In the genomic region with DNA sequence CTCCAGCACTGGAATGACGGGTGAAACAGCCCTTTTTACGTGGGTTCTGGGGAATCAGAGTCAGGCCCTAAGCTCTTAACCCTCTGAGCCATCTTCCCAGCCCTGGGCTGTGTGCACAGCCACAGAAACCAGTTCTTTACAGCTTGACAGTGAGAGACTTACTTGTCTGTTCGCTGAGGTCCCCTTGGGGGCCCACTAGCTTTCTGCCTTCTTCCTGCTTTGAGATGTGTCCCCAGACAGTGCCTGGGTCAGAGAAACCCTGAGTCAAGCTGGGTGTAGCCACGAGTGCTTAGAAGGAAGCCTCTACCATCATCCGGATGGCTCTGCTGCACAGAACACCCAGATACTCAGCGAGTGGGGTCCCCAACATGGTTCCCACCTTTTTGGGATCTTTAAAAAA, we compare ENCODE assay signal across 12 mouse cellular contexts. TPM values are rescaled to one million over a fixed set of nuclear protein-coding genes. Genes with fewer than 3 reads are reported as not detected.
DNase-seq lines count a peak whose midpoint lies in the region; ATAC-seq and TF ChIP-seq lines count a peak whose summit lies in the region.
"Had no signal": no experiment of that assay in that cellular context is flagged by ENCODE, and none has a peak within 500 bp of the region (broad histone marks: within the 10 kb centered on the region; RNA-seq: fewer than 3 reads in every experiment).

No protein-coding gene starts in this region.

- no peak overlapping the region for H3K4me3 ChIP-seq in hindbrain, embryonic 14.5 days (replicated peaks; ENCODE audit: low read length)
- H3K4me3 ChIP-seq in hindbrain, embryonic 16.5 days (ENCODE audit: low read length): no peak overlapping the region
- H3K4me3 ChIP-seq in thymus, adult 2 months (ENCODE audit: control insufficient read depth, insufficient read depth, low read length): no peak overlapping the region
- no peak overlapping the region for H3K4me3 ChIP-seq in intestine, postnatal 0 days (ENCODE audit: low read depth, low read length)
- H3K4me3 ChIP-seq: midbrain, embryonic 12.5 days had no signal

- H3K9me3 ChIP-seq in hindbrain, embryonic 14.5 days (ENCODE audit: control insufficient read depth, low read length): no peaks in the 10 kb centered on the region
- H3K9me3 ChIP-seq in hindbrain, embryonic 16.5 days (ENCODE audit: control insufficient read depth, low read length): no peaks in the 10 kb centered on the region
- no peaks in the 10 kb centered on the region for H3K9me3 ChIP-seq in intestine, postnatal 0 days (ENCODE audit: control insufficient read depth)
- H3K9me3 ChIP-seq: midbrain, embryonic 12.5 days had no signal

- no peak overlapping the region for H3K4me2 ChIP-seq in hindbrain, embryonic 14.5 days (replicated peaks)
- no peak overlapping the region for H3K4me2 ChIP-seq in hindbrain, embryonic 16.5 days (ENCODE audit: low read length)
- no peak overlapping the region; the same call in 1 of the 2 replicates for H3K4me2 ChIP-seq in intestine, postnatal 0 days (replicated peaks; ENCODE audit: low read depth)
- H3K4me2 ChIP-seq: midbrain, embryonic 12.5 days had no signal

- H3K4me1 ChIP-seq in hindbrain, embryonic 14.5 days (replicated peaks; ENCODE audit: control insufficient read depth, insufficient read depth, low read length): peaks cover 98% of the 10 kb centered on the region
- H3K4me1 ChIP-seq in hindbrain, embryonic 16.5 days (ENCODE audit: control insufficient read depth, insufficient read depth, low read depth, low read length): peaks cover 89% of the 10 kb centered on the region
- H3K4me1 ChIP-seq in thymus, adult 2 months (replicated peaks; ENCODE audit: control insufficient read depth, insufficient read depth, low read length): peaks cover 86% of the 10 kb centered on the region
- H3K4me1 ChIP-seq in intestine, postnatal 0 days (replicated peaks; ENCODE audit: control insufficient read depth, insufficient read depth, low read length): peaks cover 30% of the 10 kb centered on the region

- DNase-seq in hindbrain, embryonic 14.5 days (ENCODE audit: low spot score): no peak
- DNase-seq in thymus, adult 2 months: peak; percentile 36
- DNase-seq in thymus, adult 18-20 months: no peak
- DNase-seq in adipocyte (ENCODE audit: low spot score): no peak
- DNase-seq: cerebellum, adult 8-10 months; kidney, postnatal 10 days; right cerebral cortex, postnatal 14 days had no signal

- peak overlapping the region; percentile 40; the same call in 1 of the 2 replicates for H3K27ac ChIP-seq in hindbrain, embryonic 14.5 days
- no peak overlapping the region for H3K27ac ChIP-seq in hindbrain, embryonic 16.5 days (ENCODE audit: low read depth, low read length)
- peak overlapping the region; percentile 13; the same call in 1 of the 2 replicates for H3K27ac ChIP-seq in thymus, adult 2 months (ENCODE audit: control insufficient read depth, insufficient read depth, low read length)
- H3K27ac ChIP-seq in intestine, postnatal 0 days (ENCODE audit: low read depth, low read length): peak overlapping the region; percentile 91

- TF ChIP-seq POLR2A in thymus, adult 2 months (IDR thresholded peaks at IDR 0.05; ENCODE audit: control insufficient read depth, extremely low read depth, insufficient read depth, low read length, poor library complexity): no peak

- H3K36me3 ChIP-seq in hindbrain, embryonic 14.5 days (replicated peaks; ENCODE audit: control insufficient read depth, insufficient read depth): no peaks in the 10 kb centered on the region
- H3K36me3 ChIP-seq in hindbrain, embryonic 16.5 days (ENCODE audit: control insufficient read depth, insufficient read depth, low read length): no peaks in the 10 kb centered on the region
- H3K36me3 ChIP-seq in thymus, adult 2 months (ENCODE audit: control insufficient read depth, insufficient read depth, low read length): no peaks in the 10 kb centered on the region
- peaks cover 4% of the 10 kb centered on the region; the same call in 1 of the 2 replicates for H3K36me3 ChIP-seq in intestine, postnatal 0 days (ENCODE audit: control insufficient read depth, insufficient read depth)
- H3K36me3 ChIP-seq: midbrain, embryonic 12.5 days had no signal

- H3K27me3 ChIP-seq in hindbrain, embryonic 14.5 days (ENCODE audit: control insufficient read depth, insufficient read depth, low read length): no peaks in the 10 kb centered on the region
- no peaks in the 10 kb centered on the region for H3K27me3 ChIP-seq in hindbrain, embryonic 16.5 days (replicated peaks; ENCODE audit: control insufficient read depth, insufficient read depth, low read length)
- H3K27me3 ChIP-seq in thymus, adult 2 months (ENCODE audit: control insufficient read depth, insufficient read depth, low read length): no peaks in the 10 kb centered on the region
- H3K27me3 ChIP-seq in intestine, postnatal 0 days (replicated peaks; ENCODE audit: control insufficient read depth, insufficient read depth, low read length): no peaks in the 10 kb centered on the region
- H3K27me3 ChIP-seq: midbrain, embryonic 12.5 days; Patski had no signal

- no peak for TF ChIP-seq CTCF in thymus, adult 2 months (IDR thresholded peaks at IDR 0.05; ENCODE audit: borderline replicate concordance, control insufficient read depth, extremely low read depth, insufficient read depth, low read length, poor library complexity)
- TF ChIP-seq CTCF in intestine, postnatal 0 days (IDR thresholded peaks at IDR 0.05; ENCODE audit: low read depth): no peak

- ATAC-seq in hindbrain, embryonic 14.5 days (ENCODE audit: low FRiP score): no peak
- ATAC-seq in hindbrain, embryonic 16.5 days: no peak
- ATAC-seq in intestine, postnatal 0 days: no peak
- ATAC-seq in erythroblast, adult 5-6 weeks (replicated peaks; ENCODE audit: low FRiP score, poor library complexity, severe bottlenecking): no peak
- ATAC-seq: Patski had no signal

- WGBS in hindbrain, embryonic 14.5 days: 60% methylated on average over 6 of the region's 6 CpGs
- WGBS in hindbrain, embryonic 16.5 days: 52% methylated on average over 6 of the region's 6 CpGs
- 14% methylated on average over 6 of the region's 6 CpGs for WGBS in thymus, adult 2 months
- WGBS in intestine, postnatal 0 days: 41% methylated on average over 6 of the region's 6 CpGs

- no peak overlapping the region for H3K9ac ChIP-seq in hindbrain, embryonic 14.5 days
- H3K9ac ChIP-seq in hindbrain, embryonic 16.5 days (ENCODE audit: low read depth, low read length): no peak overlapping the region
- no peak overlapping the region for H3K9ac ChIP-seq in intestine, postnatal 0 days (ENCODE audit: low read depth, low read length)
- H3K9ac ChIP-seq: midbrain, embryonic 12.5 days had no signal

RNA-seq across cellular contexts. Expression of a gene that starts 15.7 kb away (rescaled TPM):
- 70.0 and 70.6 TPM in 2 replicates for polyA plus RNA-seq in hindbrain, embryonic 14.5 days (2014; fragmentation: Nextera tagmentation; extraction: Ambion mirVana)
- 50.4 and 55.0 TPM in 2 replicates for polyA plus RNA-seq in hindbrain, embryonic 16.5 days (2015; fragmentation: Nextera tagmentation; extraction: Ambion mirVana)
- polyA plus RNA-seq in thymus, adult 2 months (2012; rRNA removed): 58.9 and 93.6 TPM in 2 replicates
- polyA plus RNA-seq in intestine, postnatal 0 days (2015; fragmentation: Nextera tagmentation; extraction: Ambion mirVana): 12.4 and 13.5 TPM in 2 replicates
- 20.6 and 25.3 TPM in 2 replicates for total RNA-seq in erythroblast, adult 5-6 weeks (2015; ENCODE audit: low replicate concordance)
- 1.4 and 12.3 TPM in 2 replicates for total RNA-seq in erythroblast, adult 5-6 weeks (2017; ENCODE audit: low replicate concordance)
